Mouse (Mus musculus) small intestine, adult 2 months (tissue): ENCODE data around the gene Clcn7. TPM values are rescaled to one million over a fixed set of nuclear protein-coding genes. Genes with fewer than 3 reads are reported as not detected.

ENCODE experiments used
- H3K27ac ChIP-seq: fragments of 200-500 bp; 2 replicates; pipeline ENCODE4 v1.5.1; 2012; ENCODE audit warnings: low read depth, low read length, control low read depth, inconsistent platforms; ENCODE audit not compliant: insufficient read depth
- H3K27me3 ChIP-seq: fragments of 200-500 bp; 2 replicates; pipeline ENCODE4 v1.6.1; 2012; ENCODE audit warnings: mild to moderate bottlenecking, moderate library complexity, low read length, inconsistent platforms; ENCODE audit not compliant: control insufficient read depth, insufficient read depth
- H3K36me3 ChIP-seq: fragments of 200-500 bp; 2 replicates; pipeline ENCODE4 v1.6.1; 2012; ENCODE audit warnings: mild to moderate bottlenecking, low read length, control low read depth, inconsistent platforms; ENCODE audit not compliant: control insufficient read depth, insufficient read depth
- H3K4me1 ChIP-seq: fragments of 200-500 bp; 2 replicates; pipeline ENCODE4 v1.6.1; 2012; ENCODE audit warnings: low read length, inconsistent platforms, mixed read lengths; ENCODE audit not compliant: control insufficient read depth, insufficient read depth, insufficient read length
- H3K4me3 ChIP-seq: fragments of 200-500 bp; 2 replicates; pipeline ENCODE4 v1.5.1; 2012; ENCODE audit warnings: low read depth, mild to moderate bottlenecking, control low read depth, inconsistent platforms, low read length, moderate library complexity
- CTCF ChIP-seq: fragments of 200-500 bp; IDR thresholded peaks from 2 replicates; pipeline ENCODE4 v1.5.1; 2012; ENCODE audit warnings: low read depth, mild to moderate bottlenecking, control low read depth, inconsistent platforms, low read length, moderate library complexity, mixed read lengths; ENCODE audit not compliant: insufficient replicate concordance, insufficient read length; ENCODE audit errors: extremely low read depth
- POLR2A ChIP-seq: fragments of 200-500 bp; IDR thresholded peaks from 2 replicates; pipeline ENCODE4 v1.6.1; 2012; ENCODE audit warnings: low read depth, mild to moderate bottlenecking, control low read depth, inconsistent platforms, low read length, moderate library complexity
- WGBS: fragments of 180-500 bp; shearing (Covaris S2); methylation state at CpG from one replicate; pipeline ENCODE4 v1.1.7; 2018; 5-methylcytosine and 5-hydroxymethylcytosine counted together
- polyA plus RNA-seq: library from polyadenylated mRNA; depleted of rRNA; stranded (reverse); fragments of >200 nt; gene quantifications from 2 replicates; pipeline ENCODE4 v1.2.3, GENCODE M21; 2012; rRNA removed

Clcn7 gene
- polyA plus RNA-seq, result 9.5 and 15.9 TPM in 2 replicates

- TF ChIP-seq POLR2A (peak; percentile 47; the same call in 1 of the 2 replicates), CTCF (no peak)
- H3K27me3 ChIP-seq, result no peaks in the 10 kb centered on the region
- under 1% methylated on average over 40 of the region's 40 CpGs for WGBS
- peak within 1 kb of the TSS; percentile 10; the same call in 1 of the 2 replicates for H3K27ac ChIP-seq
- H3K4me1 ChIP-seq, result peaks cover 5% of the 10 kb centered on the region; the same call in 1 of the 2 replicates
- no peaks in the 10 kb centered on the region for H3K36me3 ChIP-seq
- H3K4me3 ChIP-seq, result peak within 1 kb of the TSS; percentile 99
Measured at GRCm38 (mm10) chr17:25133275-25133698, at the start of gene Clcn7. Clcn7 (plus strand) TSS chr17:25133391.

- H3K27me3 ChIP-seq, result no peaks in the 10 kb centered on the region
- peaks cover 2% of the 10 kb centered on the region; the same call in 1 of the 2 replicates for H3K36me3 ChIP-seq
- H3K27ac ChIP-seq, result peak within 1 kb of the TSS; percentile 71
- 0 out of 2 replicates have a peak, but pooled peaks cover 2% of the 10 kb centered on the region for H3K4me1 ChIP-seq
- H3K4me3 ChIP-seq, result no peak within 1 kb of the TSS
- 60% methylated on average over 7 of the region's 7 CpGs for WGBS
- TF ChIP-seq POLR2A (no peak), CTCF (peak; percentile 11; the same call in 1 of the 2 replicates)
Measured at GRCm38 (mm10) chr17:25083444-25083931, 49.7 kb upstream of the Clcn7 start, which contains the start of gene Tmem204. Tmem204 (minus strand) TSS chr17:25083591.

GRCm38 (mm10) chr17:25084835-25085385, 48.3 kb upstream of the Clcn7 start:
- H3K4me1 ChIP-seq, result 0 out of 2 replicates have a peak, but pooled peaks cover 2% of the 10 kb centered on the region
- no peak overlapping the region for H3K27ac ChIP-seq
- WGBS, result 78% methylated on average over 13 of the region's 13 CpGs
- H3K27me3 ChIP-seq, result no peaks in the 10 kb centered on the region
- peaks cover 2% of the 10 kb centered on the region; the same call in 1 of the 2 replicates for H3K36me3 ChIP-seq
- no peak overlapping the region for H3K4me3 ChIP-seq
- TF ChIP-seq CTCF, result no peak
- no peak for TF ChIP-seq POLR2A

- 0 out of 2 replicates have a peak, but pooled peaks cover 2% of the 10 kb centered on the region for H3K4me1 ChIP-seq
- WGBS, result 51% methylated on average over 7 of the region's 7 CpGs
- H3K36me3 ChIP-seq, result peaks cover 2% of the 10 kb centered on the region; the same call in 1 of the 2 replicates
- H3K4me3 ChIP-seq, result no peak overlapping the region
- TF ChIP-seq CTCF (no peak), POLR2A (no peak)
- no peaks in the 10 kb centered on the region for H3K27me3 ChIP-seq
- no peak overlapping the region for H3K27ac ChIP-seq
Measured at GRCm38 (mm10) chr17:25086724-25087123, 46.5 kb upstream of the Clcn7 start.

- Histone ChIP-seq H3K27me3 (no peaks in the 10 kb centered on the region), H3K4me1 (no peaks in the 10 kb centered on the region), H3K36me3 (peaks cover 2% of the 10 kb centered on the region; the same call in 1 of the 2 replicates), H3K4me3 (no peak overlapping the region), H3K27ac (no peak overlapping the region)
- no peak for TF ChIP-seq CTCF
- TF ChIP-seq POLR2A, result no peak
- WGBS, result 91% methylated on average over 10 of the region's 10 CpGs
Measured at GRCm38 (mm10) chr17:25089158-25089557, 44.0 kb upstream of the Clcn7 start.

- no peaks in the 10 kb centered on the region for H3K4me1 ChIP-seq
- H3K27me3 ChIP-seq, result no peaks in the 10 kb centered on the region
- no peak overlapping the region for H3K27ac ChIP-seq
- H3K36me3 ChIP-seq, result peaks cover 2% of the 10 kb centered on the region; the same call in 1 of the 2 replicates
- H3K4me3 ChIP-seq, result no peak overlapping the region
- TF ChIP-seq CTCF (no peak), POLR2A (no peak)
- WGBS, result 92% methylated on average over 10 of the region's 10 CpGs
Measured at GRCm38 (mm10) chr17:25090450-25090849, 42.7 kb upstream of the Clcn7 start.

GRCm38 (mm10) chr17:25096221-25096620, 37.0 kb upstream of the Clcn7 start:
- TF ChIP-seq POLR2A (no peak), CTCF (no peak)
- Histone ChIP-seq H3K4me1 (no peaks in the 10 kb centered on the region), H3K4me3 (no peak overlapping the region), H3K27me3 (no peaks in the 10 kb centered on the region), H3K36me3 (peaks cover 15% of the 10 kb centered on the region), H3K27ac (no peak overlapping the region)
- 45% methylated on average over 2 of the region's 2 CpGs for WGBS
